Mouse (Mus musculus): ENCODE results near the gene Gm5849.

GRCm38 (mm10) chr3:90749658-90750057 lies 28.0 kb downstream of the Gm5849 start:
- TF ChIP-seq CTCF (IDR thresholded peaks at IDR 0.05; ENCODE audit: borderline replicate concordance, insufficient read depth, low read depth, low read length) (no peak), POLR2A (IDR thresholded peaks at IDR 0.05; ENCODE audit: borderline replicate concordance, insufficient read depth, low read length) (no peak)
